Mouse (Mus musculus) stomach, postnatal 0 days (tissue): ENCODE measurements around the gene Mbnl2. TPM values are rescaled to one million over a fixed set of nuclear protein-coding genes. Genes with fewer than 3 reads are reported as not detected.

ENCODE experiments used
- ATAC-seq: fragments of 200-750 bp; cut with Nextera tagmentation; 2 replicates; pipeline ENCODE4 v1.8.0; 2017; ENCODE audit not compliant: low FRiP score, low TSS enrichment
- DNase-seq: peaks from one replicate; pipeline ENCODE4 v3.0.0-alpha.2; 2016; ENCODE audit warnings: low spot score
- H3K27ac ChIP-seq: fragments of 300-500 bp; sonication (generic); replicated peaks from 2 replicates; pipeline ENCODE4 v1.5.1; 2014; ENCODE audit warnings: mild to moderate bottlenecking, control low read depth
- H3K27me3 ChIP-seq: fragments of 300-500 bp; sonication (generic); 2 replicates; pipeline ENCODE4 v1.6.1; 2014; ENCODE audit warnings: low read length; ENCODE audit not compliant: control insufficient read depth, insufficient read depth
- H3K36me3 ChIP-seq: fragments of 300-500 bp; sonication (generic); 2 replicates; pipeline ENCODE4 v1.6.1; 2014; ENCODE audit warnings: low read length, mixed read lengths; ENCODE audit not compliant: control insufficient read depth, insufficient read depth
- H3K4me1 ChIP-seq: fragments of 300-500 bp; sonication (generic); replicated peaks from 2 replicates; pipeline ENCODE4 v1.6.1; 2014; ENCODE audit warnings: antibody characterized with exemption; ENCODE audit not compliant: control insufficient read depth, insufficient read depth
- H3K4me2 ChIP-seq: fragments of 300-500 bp; sonication (generic); replicated peaks from 2 replicates; pipeline ENCODE4 v1.6.1; 2014; ENCODE audit warnings: low read depth, mild to moderate bottlenecking, control low read depth, moderate library complexity
- H3K4me3 ChIP-seq: fragments of 300-500 bp; sonication (generic); 2 replicates; pipeline ENCODE4 v1.5.1; 2014; ENCODE audit warnings: low read depth, low read length, control low read depth
- H3K9ac ChIP-seq: fragments of 300-500 bp; sonication (generic); 2 replicates; pipeline ENCODE4 v1.6.1; 2014; ENCODE audit warnings: mild to moderate bottlenecking, low read length, control low read depth, mixed read lengths
- H3K9me3 ChIP-seq: fragments of 300-500 bp; sonication (generic); 2 replicates; pipeline ENCODE4 v1.6.1; 2016; ENCODE audit warnings: low read length; ENCODE audit not compliant: control insufficient read depth
- CTCF ChIP-seq: IDR thresholded peaks from 2 replicates; pipeline ENCODE4 v1.5.1; 2016; ENCODE audit warnings: antibody characterized with exemption, low read depth, mild to moderate bottlenecking, moderate library complexity
- EP300 ChIP-seq: optimal IDR thresholded peaks from 2 replicates; pipeline ENCODE3; 2016; ENCODE audit warnings: antibody characterized with exemption
- WGBS: fragments of 180-500 bp; shearing (Covaris S2); extraction: QIAGEN DNeasy Blood & Tissue Kit; methylation state at CpG from one replicate; pipeline ENCODE4 v1.1.7; 2014; 5-methylcytosine and 5-hydroxymethylcytosine counted together
- polyA plus RNA-seq: library from polyadenylated mRNA; unstranded; fragments of >200 nt; fragmentation: Nextera tagmentation; extraction: Ambion mirVana; gene quantifications from 2 replicates; pipeline ENCODE4 v1.2.1, GENCODE M21; 2015

Mbnl2 gene
- polyA plus RNA-seq, 1 experiment from 2014 or later, result 104 TPM

DNA sequence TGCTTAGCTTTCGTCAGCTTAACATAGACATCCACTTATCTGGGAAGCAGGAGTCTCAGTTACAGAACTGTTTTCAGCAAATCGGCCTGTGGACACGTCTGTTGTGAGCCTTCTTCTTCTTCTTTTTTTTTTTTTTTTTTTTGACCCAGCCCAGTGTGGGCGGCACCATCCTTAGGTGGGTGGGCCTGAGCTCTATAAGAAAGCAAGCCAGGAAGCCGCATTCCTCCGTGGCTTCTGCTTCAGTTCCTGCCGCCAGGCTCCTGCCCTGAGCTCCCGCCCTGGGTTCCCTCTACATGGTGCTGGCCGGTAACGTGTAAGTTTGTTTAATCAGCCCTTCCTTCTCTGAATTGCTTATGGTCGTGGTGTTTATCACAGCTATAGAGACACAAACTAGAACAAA is 30.8 kb downstream of the Mbnl2 start:
- no peak overlapping the region for H3K9ac ChIP-seq
- peaks cover 23% of the 10 kb centered on the region for H3K4me1 ChIP-seq
- ATAC-seq, result no peak
- DNase-seq, result peak; percentile 34
- WGBS, result 56% methylated on average over 11 of the region's 11 CpGs
- no peak overlapping the region for H3K4me2 ChIP-seq
- no peak overlapping the region for H3K27ac ChIP-seq
- no peaks in the 10 kb centered on the region for H3K9me3 ChIP-seq
- TF ChIP-seq CTCF, result no peak
- no peak for TF ChIP-seq EP300
- no peaks in the 10 kb centered on the region for H3K36me3 ChIP-seq
- H3K4me3 ChIP-seq, result no peak overlapping the region
- H3K27me3 ChIP-seq, result no peaks in the 10 kb centered on the region

DNA sequence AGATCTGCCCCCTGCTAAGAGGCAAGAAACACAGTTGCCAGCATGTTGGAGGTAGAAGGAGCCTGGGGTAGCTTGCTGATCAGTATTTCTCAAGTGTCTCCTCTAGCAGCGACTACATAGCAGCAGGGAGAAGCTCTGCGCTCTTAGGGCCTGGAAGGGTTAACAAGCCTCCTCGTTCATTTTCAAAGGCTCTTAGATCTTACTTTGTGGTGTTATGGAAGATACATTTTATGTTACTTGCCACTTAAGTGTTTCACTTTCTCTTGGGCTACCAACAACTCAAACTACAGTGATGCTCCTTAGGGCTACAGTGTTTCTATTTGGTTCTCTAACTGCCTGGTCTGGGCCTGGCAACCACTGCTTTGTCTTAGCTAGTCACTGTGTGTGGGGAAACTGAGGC is 31.9 kb downstream of the Mbnl2 start:
- Histone ChIP-seq H3K9ac (no peak overlapping the region), H3K27me3 (no peaks in the 10 kb centered on the region), H3K4me2 (no peak overlapping the region), H3K9me3 (no peaks in the 10 kb centered on the region), H3K4me3 (no peak overlapping the region), H3K27ac (peak overlapping the region; percentile 67), H3K4me1 (peaks cover 23% of the 10 kb centered on the region), H3K36me3 (no peaks in the 10 kb centered on the region)
- DNase-seq (no peak), ATAC-seq (no peak)
- 77% methylated on average over 3 of the region's 3 CpGs for WGBS
- no peak for TF ChIP-seq CTCF
- TF ChIP-seq EP300, result no peak

DNA sequence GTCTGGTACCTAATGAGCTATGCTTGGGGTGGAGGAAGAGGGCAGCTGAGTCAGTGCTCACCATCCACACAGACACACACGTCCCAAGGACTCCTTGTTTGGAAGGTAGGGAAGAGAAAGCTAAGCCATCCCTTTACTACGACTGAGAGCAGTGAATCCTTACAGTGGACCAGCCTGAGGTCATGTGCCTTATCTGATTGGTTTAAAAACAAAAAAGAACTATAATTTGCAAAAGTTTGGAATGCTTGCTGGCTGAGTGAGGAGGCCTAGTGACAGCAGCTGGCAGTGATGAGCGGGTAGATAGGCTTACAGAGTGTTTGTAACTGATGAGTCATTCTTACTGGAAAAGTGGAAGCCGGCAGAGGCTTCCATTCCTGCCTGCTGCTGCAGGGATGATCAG is 32.5 kb downstream of the Mbnl2 start:
- TF ChIP-seq CTCF (no peak), EP300 (no peak)
- DNase-seq (no peak), ATAC-seq (no peak)
- Histone ChIP-seq H3K4me2 (peak overlapping the region; percentile 23; the same call in 1 of the 2 replicates), H3K36me3 (no peaks in the 10 kb centered on the region), H3K4me1 (peaks cover 20% of the 10 kb centered on the region), H3K9me3 (no peaks in the 10 kb centered on the region), H3K4me3 (no peak overlapping the region), H3K9ac (no peak overlapping the region), H3K27ac (peak overlapping the region; percentile 67), H3K27me3 (no peaks in the 10 kb centered on the region)
- WGBS, result 18% methylated on average over 4 of the region's 4 CpGs

DNA sequence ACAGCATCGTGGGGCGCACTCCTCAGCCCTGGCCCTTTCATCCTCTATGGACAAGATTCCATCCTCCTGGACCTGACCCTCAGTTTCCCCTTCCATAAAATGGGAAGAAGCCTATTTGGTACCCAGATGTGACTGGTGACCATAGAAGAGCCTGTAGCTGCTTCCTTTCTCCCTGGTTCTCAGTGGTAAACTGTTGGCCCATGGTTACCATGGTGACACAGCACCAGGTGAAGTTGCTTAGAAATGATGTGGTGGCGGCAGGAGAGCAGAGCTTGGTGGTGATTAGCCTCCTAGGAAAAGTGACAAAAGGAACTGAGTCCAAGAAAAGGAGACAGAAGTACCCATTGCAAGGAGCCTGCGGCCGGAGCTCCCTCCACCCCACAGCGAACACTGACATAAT is 34.2 kb downstream of the Mbnl2 start:
- WGBS, result 76% methylated on average over 6 of the region's 6 CpGs
- no peaks in the 10 kb centered on the region for H3K27me3 ChIP-seq
- ATAC-seq (no peak), DNase-seq (no peak)
- TF ChIP-seq CTCF, result no peak
- no peak for TF ChIP-seq EP300
- H3K4me2 ChIP-seq, result no peak overlapping the region
- H3K4me1 ChIP-seq, result peaks cover 16% of the 10 kb centered on the region
- no peaks in the 10 kb centered on the region for H3K9me3 ChIP-seq
- peaks cover 3% of the 10 kb centered on the region; the same call in 1 of the 2 replicates for H3K36me3 ChIP-seq
- no peak overlapping the region for H3K9ac ChIP-seq
- no peak overlapping the region for H3K4me3 ChIP-seq
- peak overlapping the region; percentile 53; the same call in 1 of the 2 replicates for H3K27ac ChIP-seq

DNA sequence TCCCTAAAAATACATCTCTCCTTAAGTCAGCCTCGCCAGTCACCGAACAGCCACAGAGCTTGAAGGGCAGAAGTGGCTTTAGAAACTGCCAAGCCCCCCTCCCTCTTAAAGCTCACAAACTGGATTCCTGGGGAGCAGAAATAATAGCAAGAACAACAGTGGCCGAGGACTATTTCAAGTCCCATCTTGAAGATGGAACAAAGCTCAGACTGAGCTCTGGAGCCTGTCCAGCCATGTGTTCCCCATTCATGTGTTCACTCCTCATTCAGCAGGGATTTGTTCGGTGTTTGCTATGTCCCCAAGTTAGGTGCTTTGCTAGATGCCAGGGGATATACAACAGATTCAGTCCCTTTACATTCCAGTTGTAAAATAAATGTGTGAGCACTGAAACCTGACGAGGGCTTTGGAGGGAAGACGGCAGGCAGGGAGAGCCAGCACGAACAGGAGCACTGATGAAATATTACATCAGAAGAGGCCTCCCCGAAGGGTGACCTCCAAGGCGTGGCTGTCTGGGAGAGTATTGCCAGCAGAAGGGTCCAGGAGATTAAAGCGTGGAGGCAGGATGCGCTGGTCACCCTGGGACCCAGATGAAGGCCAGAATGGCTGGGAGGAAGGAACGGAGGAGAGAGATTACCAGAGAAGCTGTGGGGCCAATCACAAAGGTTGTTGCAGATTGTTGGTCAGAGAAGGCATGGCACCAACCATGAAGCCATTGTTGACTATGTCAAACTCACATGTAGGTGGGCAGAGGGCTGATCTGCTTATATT is 36.0 kb downstream of the Mbnl2 start:
- no peak for DNase-seq

More for the DNA sequence above, 36.0 kb downstream of the Mbnl2 start:
- H3K9ac ChIP-seq, result peak overlapping the region; percentile 4; the same call in 1 of the 2 replicates
- no peaks in the 10 kb centered on the region for H3K9me3 ChIP-seq
- H3K27me3 ChIP-seq, result no peaks in the 10 kb centered on the region
- H3K27ac ChIP-seq, result peak overlapping the region; percentile 56
- TF ChIP-seq EP300, result no peak
- no peak for TF ChIP-seq CTCF
- H3K4me1 ChIP-seq, result peaks cover 16% of the 10 kb centered on the region
- H3K4me2 ChIP-seq, result no peak overlapping the region
- WGBS, result 50% methylated on average over 12 of the region's 12 CpGs
- H3K36me3 ChIP-seq, result peaks cover 8% of the 10 kb centered on the region; the same call in 1 of the 2 replicates
- ATAC-seq, result no peak
- no peak overlapping the region for H3K4me3 ChIP-seq
